Mouse (Mus musculus) heart, postnatal 4 days (tissue): ENCODE results near the gene Mrpl39. TPM values are rescaled to one million over a fixed set of nuclear protein-coding genes. Genes with fewer than 3 reads are reported as not detected.

Source experiments
- DNase-seq: peaks from one replicate; pipeline ENCODE4 v3.0.0; 2021
- total RNA-seq, 2 experiments: library from RNA; stranded (reverse); gene quantifications; 2 replicates each; pipeline ENCODE4 v1.2.3; 2021

The Mrpl39 gene
- total RNA-seq, 2 experiments from 2014 or later = 31.7 to 32.2 TPM

- no peak for DNase-seq
Observed at GRCm38 (mm10) chr16:84744703-84745490, 9.4 kb upstream of the Mrpl39 start.

DNA sequence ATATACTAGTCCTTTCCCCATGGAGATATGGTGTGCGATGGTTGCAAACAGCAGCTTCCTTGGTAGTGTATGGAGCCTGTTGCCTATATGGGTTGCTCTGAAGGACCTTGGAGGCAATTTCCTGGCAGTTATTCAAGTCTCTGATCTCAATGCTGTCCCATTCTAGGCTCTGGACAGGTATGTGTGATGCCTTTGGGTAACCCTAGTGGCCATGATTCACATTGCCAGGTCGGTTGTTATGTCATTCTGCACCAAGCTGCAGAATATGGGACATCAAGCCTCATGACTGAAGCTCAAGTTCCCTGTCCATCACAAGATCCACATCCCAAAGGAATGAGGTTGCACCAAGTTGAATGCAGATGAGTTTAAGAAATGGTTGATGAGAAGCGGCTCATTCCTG lies 1.8 kb upstream of the Mrpl39 start:
- no peak for DNase-seq

DNA sequence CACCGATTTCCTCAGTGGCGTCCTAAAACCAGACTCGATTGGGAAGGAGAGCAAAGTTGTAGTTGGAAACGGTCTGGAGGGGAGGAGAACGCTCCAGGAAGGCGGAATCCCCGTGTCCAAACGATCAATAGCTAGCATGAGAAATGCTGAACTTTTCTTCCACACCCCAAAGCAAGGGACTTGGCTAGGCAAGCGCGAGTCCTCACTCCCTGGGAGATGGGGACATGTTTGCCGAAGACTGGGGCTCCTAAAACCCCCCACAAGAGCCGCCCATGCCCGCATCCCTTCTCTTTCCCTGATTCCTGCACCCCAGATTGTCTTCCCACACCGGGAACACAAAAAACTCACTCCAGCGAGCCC lies 756 bp downstream of the Mrpl39 start:
- no peak for DNase-seq

DNA sequence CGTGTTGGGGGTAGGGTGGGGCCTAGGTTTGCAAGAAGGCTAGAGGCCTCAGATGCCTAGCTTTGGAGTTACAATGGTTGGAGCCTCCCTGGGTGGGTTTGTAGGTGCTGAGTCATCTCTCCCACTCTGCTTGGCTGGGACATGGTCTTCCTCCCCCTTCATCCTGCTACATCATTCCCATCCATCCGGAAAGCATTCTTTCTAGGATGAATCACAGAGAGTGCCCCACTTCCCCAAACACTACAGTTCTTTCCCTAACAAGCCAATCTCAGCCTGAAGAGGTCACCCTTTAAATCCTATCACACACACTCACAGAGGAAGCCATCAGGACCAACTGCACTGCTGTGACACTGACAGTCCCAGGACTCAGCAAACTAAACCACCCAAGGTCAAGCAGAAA lies 14.9 kb downstream of the Mrpl39 start:
- no peak for DNase-seq

GRCm38 (mm10) chr16:84718250-84718649 lies 17.3 kb downstream of the Mrpl39 start:
- DNase-seq = no peak

GRCm38 (mm10) chr16:84717618-84718248 lies 17.8 kb downstream of the Mrpl39 start:
- DNase-seq = no peak

DNA sequence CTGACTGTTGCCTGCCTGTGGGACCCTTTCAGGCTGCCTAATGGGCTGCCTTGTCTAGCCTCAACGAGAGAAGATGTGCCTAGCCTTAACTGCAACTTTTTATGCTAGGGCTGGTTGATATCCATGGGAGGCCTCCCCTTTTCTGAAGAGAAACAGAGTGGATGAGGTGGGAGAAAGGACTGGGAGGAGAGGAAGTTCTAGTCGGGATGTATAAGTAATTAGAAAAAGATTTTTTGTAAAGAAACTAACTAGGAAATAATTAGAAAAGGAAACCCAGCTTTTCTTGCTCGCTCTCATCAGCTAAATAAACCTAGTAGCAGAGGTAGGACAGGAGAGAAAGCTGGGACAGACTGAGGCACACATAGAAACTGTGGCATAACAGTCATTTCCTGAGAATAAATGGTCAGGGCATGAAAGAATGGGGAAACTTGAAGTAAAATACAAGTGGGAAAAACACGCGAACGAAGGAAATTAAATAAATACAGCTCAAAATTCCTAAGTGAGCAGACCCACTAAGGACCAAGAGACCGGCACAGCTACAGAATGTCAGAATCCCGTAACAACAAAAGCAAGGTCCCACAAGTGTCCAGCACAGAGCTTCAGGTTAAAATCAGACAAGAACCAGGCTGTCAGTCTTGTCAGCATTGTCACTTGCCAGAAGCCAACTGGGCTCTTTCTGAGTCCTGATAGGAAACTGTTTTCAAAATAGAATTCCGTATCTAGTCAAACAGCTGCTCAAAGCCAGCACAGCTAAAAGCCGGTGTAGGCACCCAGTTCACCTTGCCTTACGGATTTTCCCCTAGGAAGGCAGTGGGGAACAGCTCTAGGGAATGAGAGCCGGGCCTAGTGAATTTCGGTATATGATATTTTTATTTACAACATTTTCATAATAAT lies 18.6 kb downstream of the Mrpl39 start:
- no peak for DNase-seq

DNA sequence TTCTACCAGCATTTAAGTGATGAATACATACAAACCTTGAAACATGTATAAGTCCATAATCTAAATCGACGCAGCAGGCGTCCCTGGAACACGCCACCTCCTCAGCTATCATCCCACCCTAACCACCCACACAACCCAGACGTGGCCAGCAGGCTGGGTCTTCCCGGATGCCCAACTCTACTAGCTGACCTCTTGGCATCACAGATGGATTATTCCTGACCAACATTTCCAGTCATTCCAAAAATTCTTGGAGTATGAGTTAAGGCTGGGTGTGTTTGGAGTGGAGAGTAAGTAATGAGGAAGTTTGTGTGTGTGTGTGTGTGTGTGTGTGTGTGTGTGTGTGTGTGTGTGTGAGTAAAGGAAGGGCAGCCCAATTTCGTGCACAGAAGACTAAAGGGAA lies 19.3 kb downstream of the Mrpl39 start:
- no peak for DNase-seq

DNA sequence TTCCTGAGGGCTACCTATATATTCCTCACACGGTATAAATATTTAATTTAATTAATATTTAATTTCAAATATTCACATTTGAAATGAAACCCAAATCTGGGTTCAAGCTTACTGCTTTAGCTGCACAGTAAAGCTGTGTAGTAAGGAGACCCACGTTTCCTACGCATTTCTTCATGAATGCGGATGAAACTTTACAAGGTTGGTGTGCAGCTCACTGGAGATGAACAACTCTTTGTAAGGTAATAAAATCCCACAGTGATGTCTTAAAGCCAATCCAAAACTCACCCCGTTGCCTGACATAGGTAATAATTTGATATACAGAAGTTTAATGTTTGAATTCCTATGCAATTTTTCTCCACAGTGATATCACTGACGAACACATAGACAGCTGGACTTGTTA lies 20.6 kb downstream of the Mrpl39 start:
- DNase-seq = no peak

DNA sequence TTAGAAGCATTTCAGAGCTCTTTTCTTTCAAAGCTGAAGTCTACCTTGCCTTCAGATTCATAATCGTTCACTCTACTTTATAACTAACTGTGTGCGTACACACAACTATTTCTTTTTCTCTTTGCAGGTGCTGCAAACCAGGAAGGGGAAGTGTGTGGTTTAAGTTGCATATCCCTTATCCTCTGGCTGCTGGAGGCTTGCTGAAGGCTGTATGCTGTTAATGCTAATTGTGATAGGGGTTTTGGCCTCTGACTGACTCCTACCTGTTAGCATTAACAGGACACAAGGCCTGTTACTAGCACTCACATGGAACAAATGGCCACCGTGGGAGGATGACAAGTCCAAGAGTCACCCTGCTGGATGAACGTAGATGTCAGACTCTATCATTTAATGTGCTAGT lies 21.6 kb downstream of the Mrpl39 start:
- DNase-seq = no peak

DNA sequence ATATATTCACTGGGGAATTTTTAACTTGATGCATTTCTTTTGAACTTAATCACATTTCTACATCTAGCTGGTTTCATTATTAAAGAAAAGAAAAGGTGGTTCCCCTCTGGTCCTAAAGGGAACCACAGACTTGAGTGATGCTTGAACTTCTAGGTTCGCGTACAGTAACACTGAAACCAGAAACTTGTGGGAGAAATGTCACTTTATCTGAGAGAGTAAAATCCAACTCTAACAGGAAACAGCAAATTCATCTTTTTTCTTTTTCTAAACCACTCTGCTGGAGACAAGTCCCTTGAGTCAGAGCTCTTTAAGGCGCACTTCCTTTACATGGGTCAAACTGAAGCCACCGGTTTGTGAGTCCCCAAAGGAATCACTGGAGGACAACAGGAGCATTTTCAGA lies 22.4 kb downstream of the Mrpl39 start:
- DNase-seq = no peak

GRCm38 (mm10) chr16:84708649-84709048 lies 26.9 kb downstream of the Mrpl39 start:
- no peak for DNase-seq

GRCm38 (mm10) chr16:84707802-84708201 lies 27.7 kb downstream of the Mrpl39 start:
- no peak for DNase-seq

DNA sequence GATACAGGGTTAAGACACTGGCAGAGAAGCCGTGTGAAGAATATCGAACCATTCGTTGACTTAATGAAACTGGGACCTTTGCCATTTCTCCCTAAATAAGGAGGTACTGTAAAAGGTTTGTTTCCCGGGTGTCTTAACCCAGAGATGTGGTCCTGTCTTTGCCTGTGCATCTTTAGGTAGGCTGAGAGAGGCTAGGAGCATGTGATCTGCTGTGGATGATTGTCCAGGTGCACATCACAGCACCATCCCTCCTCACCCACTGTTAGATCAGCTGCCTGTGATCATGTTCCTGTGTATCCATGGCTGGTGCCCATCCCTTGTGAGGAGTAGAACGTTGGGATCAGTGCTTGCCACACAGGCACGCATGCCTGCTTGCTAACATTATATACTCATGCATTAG lies 29.0 kb downstream of the Mrpl39 start:
- no peak for DNase-seq

DNA sequence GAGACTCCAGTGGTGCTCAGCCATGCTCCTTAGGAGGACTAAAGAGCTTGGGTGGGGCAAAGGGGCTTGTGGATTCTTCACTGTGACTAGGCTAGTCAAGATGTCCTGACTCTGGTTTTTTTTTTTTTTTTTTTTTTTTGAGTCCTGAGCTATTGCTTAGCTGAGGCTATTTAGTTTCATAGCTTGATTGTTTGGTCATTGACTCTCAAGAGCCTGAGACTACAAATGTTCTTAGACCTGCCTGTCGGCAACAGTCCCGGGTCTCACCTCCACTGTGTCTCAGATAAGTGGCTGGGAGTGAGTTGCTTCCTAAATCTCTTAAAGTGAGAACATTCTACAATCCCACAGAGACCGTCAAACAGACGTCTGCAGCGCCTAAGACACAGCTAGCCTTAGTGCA lies 30.0 kb downstream of the Mrpl39 start:
- no peak for DNase-seq

GRCm38 (mm10) chr16:84704661-84705240 lies 30.8 kb downstream of the Mrpl39 start:
- DNase-seq = no peak

DNA sequence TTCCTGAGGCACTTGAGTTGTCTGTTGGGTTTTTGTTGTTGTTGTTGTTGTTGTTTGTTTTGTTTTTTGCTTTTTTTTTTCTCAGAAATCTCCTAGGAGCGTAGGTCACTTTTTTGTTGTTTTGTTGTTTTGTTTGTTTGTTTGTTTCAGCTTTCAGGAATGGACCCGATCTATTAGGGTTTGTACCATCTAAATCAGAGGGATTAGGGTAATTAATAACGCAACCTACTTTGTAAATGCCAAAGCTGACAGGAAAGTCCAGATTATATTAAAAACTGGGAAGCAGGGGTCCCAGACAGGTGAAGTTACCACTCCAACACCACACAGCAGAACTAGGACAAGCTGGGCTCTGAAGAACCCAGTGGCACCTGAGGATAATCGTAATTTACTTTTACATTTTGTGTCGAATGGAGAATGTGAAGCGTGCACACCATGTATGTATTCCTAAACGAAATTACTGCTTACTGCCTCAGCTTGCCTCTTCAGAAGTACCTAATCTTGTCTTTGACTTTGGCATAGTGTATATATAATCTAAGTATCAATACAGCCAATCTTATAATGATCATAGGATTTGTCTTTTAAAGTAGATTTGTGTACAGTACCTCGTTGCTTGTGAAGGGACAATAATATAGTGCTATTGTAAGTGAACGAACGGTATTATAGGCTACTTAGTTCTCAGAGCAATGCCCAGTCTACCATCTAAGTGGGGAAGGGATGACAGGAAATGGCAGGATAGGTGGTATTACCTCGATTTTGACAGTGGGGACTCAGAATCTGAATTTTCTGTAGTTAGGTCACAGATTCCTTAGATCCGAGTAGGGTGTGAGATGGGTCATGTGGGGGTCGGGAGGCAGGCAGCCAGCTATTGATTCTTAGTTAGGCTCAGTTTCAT lies 31.5 kb downstream of the Mrpl39 start:
- no peak for DNase-seq

GRCm38 (mm10) chr16:84703129-84703768 lies 32.3 kb downstream of the Mrpl39 start:
- peak; percentile 71 for DNase-seq

DNA sequence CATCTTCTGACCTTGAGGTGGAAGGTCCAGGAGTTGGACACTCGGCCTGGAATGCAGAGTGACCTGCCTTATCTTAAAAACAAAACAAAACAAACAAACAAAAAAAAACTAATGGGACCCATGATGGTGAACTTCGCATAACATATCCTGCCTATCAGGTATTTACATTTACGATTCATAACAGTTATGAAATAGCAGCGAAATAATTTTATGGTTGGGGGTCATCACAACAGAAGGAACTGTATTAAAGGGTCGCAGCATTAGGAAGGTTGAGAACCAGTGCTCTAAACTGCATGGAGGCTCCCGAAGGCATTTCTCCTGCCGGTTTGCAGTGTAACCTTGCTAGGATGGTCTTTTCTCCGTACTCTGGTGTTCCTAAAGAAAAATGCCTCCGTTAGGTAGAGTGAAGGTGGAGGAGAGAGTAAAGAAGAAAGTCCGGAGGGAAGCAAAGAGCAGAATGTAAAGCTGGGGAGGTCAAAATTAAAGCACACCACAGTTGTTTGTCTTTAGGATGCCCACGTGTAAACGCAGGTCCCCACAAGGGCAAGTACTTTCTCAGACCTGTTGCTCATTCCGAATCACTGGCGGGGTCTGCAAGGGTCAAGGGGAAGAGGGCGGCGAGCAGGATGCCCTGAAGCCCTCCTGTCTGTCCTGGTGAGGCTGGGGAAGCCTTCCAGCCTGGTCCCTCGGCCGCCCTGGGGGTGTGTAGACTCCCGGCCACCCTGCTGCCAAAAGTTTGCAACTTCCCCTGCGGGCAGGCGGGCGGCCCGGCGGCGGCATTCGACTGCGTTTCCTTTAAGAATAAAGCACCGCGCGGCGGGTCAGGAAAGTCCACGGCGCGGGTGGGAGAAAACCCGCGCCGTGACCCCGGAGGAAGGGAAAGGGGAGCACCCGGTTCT lies 33.1 kb downstream of the Mrpl39 start:
- peak; percentile 52 for DNase-seq

DNA sequence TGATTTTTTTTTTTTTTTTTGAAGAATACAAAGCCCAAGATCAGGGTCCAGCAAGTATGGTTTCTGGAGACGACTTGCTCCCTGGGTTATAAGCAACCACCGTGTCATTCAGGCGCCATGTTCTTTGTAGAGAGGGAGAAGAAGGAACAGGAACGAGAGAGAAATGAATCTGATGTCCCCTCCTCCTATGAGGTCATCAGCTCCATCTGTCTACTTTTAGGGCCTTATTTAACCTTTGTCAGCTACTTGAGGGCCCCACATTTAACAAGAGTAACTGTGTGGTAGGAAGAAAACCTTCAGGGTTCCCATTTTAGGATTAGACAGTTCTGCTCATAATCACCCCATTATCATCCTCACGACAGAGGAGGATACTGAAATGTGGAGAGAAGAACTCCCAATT lies 34.5 kb downstream of the Mrpl39 start:
- DNase-seq = no peak
